Mouse (Mus musculus) ES-E14 (cell line): ENCODE data around the gene Tenm2.

Experiments used
- CHD2 ChIP-seq: IDR thresholded peaks from 2 replicates; pipeline ENCODE4 v1.6.1; 2014; ENCODE audit warnings: mild to moderate bottlenecking, low read depth, low read length, inconsistent platforms
- HCFC1 ChIP-seq: IDR thresholded peaks from 2 replicates; pipeline ENCODE4 v1.6.1; 2012; ENCODE audit warnings: low read length, inconsistent platforms, borderline replicate concordance; ENCODE audit not compliant: insufficient read depth
- MAFK ChIP-seq: IDR thresholded peaks from 2 replicates; pipeline ENCODE4 v1.6.1; 2014; ENCODE audit warnings: mild to moderate bottlenecking, low read depth, low read length, inconsistent platforms; ENCODE audit not compliant: insufficient read depth
- ZC3H11A ChIP-seq: IDR thresholded peaks from 2 replicates; pipeline ENCODE4 v1.6.1; 2012; ENCODE audit warnings: low read depth, mild to moderate bottlenecking, inconsistent platforms, low read length, borderline replicate concordance
- ZNF384 ChIP-seq: IDR thresholded peaks from 2 replicates; pipeline ENCODE4 v1.6.1; 2012; ENCODE audit warnings: low read depth, low read length, inconsistent platforms

DNA sequence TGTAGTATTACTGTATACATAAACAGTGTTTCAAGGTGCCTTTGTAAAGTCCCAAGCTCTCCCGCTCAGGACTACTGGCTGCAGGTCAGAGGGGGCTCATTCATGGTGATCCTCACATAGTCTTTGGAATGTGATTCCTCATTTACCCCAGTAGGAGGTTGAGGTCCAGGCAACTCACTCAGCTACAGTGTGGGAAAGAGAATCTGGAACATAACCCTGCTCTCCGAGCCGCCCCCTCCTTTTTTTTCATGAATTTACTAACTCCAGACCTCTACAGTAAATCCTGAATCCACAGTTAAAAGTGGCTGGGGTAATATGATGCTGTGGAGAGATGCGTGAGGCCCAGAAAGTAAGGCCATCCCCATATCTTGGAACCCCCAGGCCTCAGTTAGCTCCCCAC, 1066.0 kb downstream of the Tenm2 start:
- TF ChIP-seq ZC3H11A (no peak), MAFK (no peak), ZNF384 (no peak), CHD2 (no peak), HCFC1 (no peak)
